Mouse (Mus musculus) bone marrow, adult 2 months (tissue): ENCODE measurements around the gene Gm28053.

Experiments
- CTCF ChIP-seq: fragments of 200-500 bp; IDR thresholded peaks from 2 replicates; pipeline ENCODE4 v1.5.1; 2011; ENCODE audit warnings: low read length, control low read depth; ENCODE audit not compliant: control insufficient read depth, insufficient read depth
- POLR2A ChIP-seq: fragments of 200-500 bp; IDR thresholded peaks from 2 replicates; pipeline ENCODE4 v1.6.1; 2011; ENCODE audit warnings: low read depth, mild to moderate bottlenecking, control low read depth, low read length, borderline replicate concordance; ENCODE audit not compliant: control insufficient read depth

- TF ChIP-seq CTCF: no peak
- no peak for TF ChIP-seq POLR2A
These were observed 22.2 kb downstream of the Gm28053 start for GRCm38 (mm10) chr6:48740501-48741169.
